Mouse (Mus musculus): ENCODE results near the gene Diras2. TPM values are rescaled to one million over a fixed set of nuclear protein-coding genes. Genes with fewer than 3 reads are reported as not detected.

Gene Diras2
- polyA plus RNA-seq, 1 experiment from 2014 or later = 1.5 TPM

- peak; percentile 5; the same call in 1 of the 2 replicates for ATAC-seq
These were observed 30.5 kb upstream of the Diras2 start for GRCm38 (mm10) chr13:52561367-52562165.

GRCm38 (mm10) chr13:52557421-52557820 lies 26.3 kb upstream of the Diras2 start:
- no peak overlapping the region for H3K4me2 ChIP-seq (ENCODE audit: low read length)
- no peaks in the 10 kb centered on the region for H3K36me3 ChIP-seq (ENCODE audit: control insufficient read depth, insufficient read depth, low read length)
- 67% methylated on average over 7 of the region's 7 CpGs for WGBS
- H3K4me1 ChIP-seq (ENCODE audit: control insufficient read depth, insufficient read depth, low read length) = peaks cover 12% of the 10 kb centered on the region
- H3K9ac ChIP-seq (ENCODE audit: low read length) = no peak overlapping the region
- no peak for DNase-seq (ENCODE audit: low spot score)
- no peak overlapping the region for H3K27ac ChIP-seq (ENCODE audit: low read depth, low read length)
- no peaks in the 10 kb centered on the region for H3K9me3 ChIP-seq (replicated peaks; ENCODE audit: control insufficient read depth, low read length)
- H3K27me3 ChIP-seq (replicated peaks; ENCODE audit: control insufficient read depth, insufficient read depth, low read length) = no peaks in the 10 kb centered on the region
- H3K4me3 ChIP-seq (ENCODE audit: low read depth, low read length) = no peak overlapping the region
- ATAC-seq = no peak

More at GRCm38 (mm10) chr13:52561367-52562165, 30.5 kb upstream of the Diras2 start:
- no peak overlapping the region for H3K4me2 ChIP-seq (ENCODE audit: low read length)
- no peaks in the 10 kb centered on the region for H3K9me3 ChIP-seq (replicated peaks; ENCODE audit: control insufficient read depth, low read length)
- no peak overlapping the region for H3K9ac ChIP-seq (ENCODE audit: low read length)
- H3K27ac ChIP-seq (ENCODE audit: low read depth, low read length) = peak overlapping the region; percentile 44; the same call in 1 of the 2 replicates
- H3K36me3 ChIP-seq (ENCODE audit: control insufficient read depth, insufficient read depth, low read length) = no peaks in the 10 kb centered on the region
- no peak for DNase-seq (ENCODE audit: low spot score)
- WGBS = 71% methylated on average over 8 of the region's 8 CpGs
- peaks cover 22% of the 10 kb centered on the region for H3K4me1 ChIP-seq (ENCODE audit: control insufficient read depth, insufficient read depth, low read length)
- H3K4me3 ChIP-seq (ENCODE audit: low read depth, low read length) = no peak overlapping the region
- H3K27me3 ChIP-seq (replicated peaks; ENCODE audit: control insufficient read depth, insufficient read depth, low read length) = no peaks in the 10 kb centered on the region

- no peak for DNase-seq (ENCODE audit: low spot score)
- Histone ChIP-seq H3K4me3 (ENCODE audit: low read depth, low read length) (no peak overlapping the region), H3K4me2 (ENCODE audit: low read length) (no peak overlapping the region), H3K27ac (ENCODE audit: low read depth, low read length) (no peak overlapping the region), H3K36me3 (ENCODE audit: control insufficient read depth, insufficient read depth, low read length) (no peaks in the 10 kb centered on the region), H3K4me1 (ENCODE audit: control insufficient read depth, insufficient read depth, low read length) (no peaks in the 10 kb centered on the region), H3K27me3 (replicated peaks; ENCODE audit: control insufficient read depth, insufficient read depth, low read length) (no peaks in the 10 kb centered on the region), H3K9ac (ENCODE audit: low read length) (no peak overlapping the region), H3K9me3 (replicated peaks; ENCODE audit: control insufficient read depth, low read length) (no peaks in the 10 kb centered on the region)
- 90% methylated on average over 9 of the region's 9 CpGs for WGBS
- no peak for ATAC-seq
These were observed 23.6 kb upstream of the Diras2 start for GRCm38 (mm10) chr13:52554722-52555121.

GRCm38 (mm10) chr13:52552822-52553477 lies 21.9 kb upstream of the Diras2 start:
- no peak for DNase-seq (ENCODE audit: low spot score)
- H3K4me1 ChIP-seq (ENCODE audit: control insufficient read depth, insufficient read depth, low read length) = no peaks in the 10 kb centered on the region
- no peak overlapping the region for H3K4me2 ChIP-seq (ENCODE audit: low read length)
- H3K4me3 ChIP-seq (ENCODE audit: low read depth, low read length) = no peak overlapping the region
- no peaks in the 10 kb centered on the region for H3K27me3 ChIP-seq (replicated peaks; ENCODE audit: control insufficient read depth, insufficient read depth, low read length)
- H3K9me3 ChIP-seq (replicated peaks; ENCODE audit: control insufficient read depth, low read length) = no peaks in the 10 kb centered on the region
- no peak overlapping the region for H3K9ac ChIP-seq (ENCODE audit: low read length)
- WGBS = 79% methylated on average over 9 of the region's 9 CpGs
- H3K36me3 ChIP-seq (ENCODE audit: control insufficient read depth, insufficient read depth, low read length) = no peaks in the 10 kb centered on the region
- H3K27ac ChIP-seq (ENCODE audit: low read depth, low read length) = no peak overlapping the region
- no peak for ATAC-seq

GRCm38 (mm10) chr13:52551275-52551674 lies 20.2 kb upstream of the Diras2 start:
- no peaks in the 10 kb centered on the region for H3K27me3 ChIP-seq (replicated peaks; ENCODE audit: control insufficient read depth, insufficient read depth, low read length)
- no peak overlapping the region for H3K9ac ChIP-seq (ENCODE audit: low read length)
- H3K4me2 ChIP-seq (ENCODE audit: low read length) = no peak overlapping the region
- H3K27ac ChIP-seq (ENCODE audit: low read depth, low read length) = no peak overlapping the region
- DNase-seq (ENCODE audit: low spot score) (no peak), ATAC-seq (no peak)
- H3K9me3 ChIP-seq (replicated peaks; ENCODE audit: control insufficient read depth, low read length) = no peaks in the 10 kb centered on the region
- no peaks in the 10 kb centered on the region for H3K36me3 ChIP-seq (ENCODE audit: control insufficient read depth, insufficient read depth, low read length)
- H3K4me1 ChIP-seq (ENCODE audit: control insufficient read depth, insufficient read depth, low read length) = no peaks in the 10 kb centered on the region
- WGBS = 85% methylated on average over 9 of the region's 9 CpGs
- H3K4me3 ChIP-seq (ENCODE audit: low read depth, low read length) = no peak overlapping the region

GRCm38 (mm10) chr13:52550690-52551193 lies 19.7 kb upstream of the Diras2 start:
- Histone ChIP-seq H3K9me3 (replicated peaks; ENCODE audit: control insufficient read depth, low read length) (no peaks in the 10 kb centered on the region), H3K36me3 (ENCODE audit: control insufficient read depth, insufficient read depth, low read length) (no peaks in the 10 kb centered on the region), H3K9ac (ENCODE audit: low read length) (no peak overlapping the region), H3K27me3 (replicated peaks; ENCODE audit: control insufficient read depth, insufficient read depth, low read length) (no peaks in the 10 kb centered on the region), H3K4me3 (ENCODE audit: low read depth, low read length) (no peak overlapping the region), H3K27ac (ENCODE audit: low read depth, low read length) (no peak overlapping the region), H3K4me2 (ENCODE audit: low read length) (no peak overlapping the region), H3K4me1 (ENCODE audit: control insufficient read depth, insufficient read depth, low read length) (no peaks in the 10 kb centered on the region)
- ATAC-seq (no peak), DNase-seq (ENCODE audit: low spot score) (no peak)
- WGBS = 84% methylated on average over 5 of the region's 5 CpGs

- Histone ChIP-seq H3K27me3 (replicated peaks; ENCODE audit: control insufficient read depth, insufficient read depth, low read length) (no peaks in the 10 kb centered on the region), H3K27ac (ENCODE audit: low read depth, low read length) (no peak overlapping the region), H3K4me1 (ENCODE audit: control insufficient read depth, insufficient read depth, low read length) (no peaks in the 10 kb centered on the region), H3K4me2 (ENCODE audit: low read length) (no peak overlapping the region), H3K36me3 (ENCODE audit: control insufficient read depth, insufficient read depth, low read length) (no peaks in the 10 kb centered on the region), H3K4me3 (ENCODE audit: low read depth, low read length) (no peak overlapping the region), H3K9me3 (replicated peaks; ENCODE audit: control insufficient read depth, low read length) (no peaks in the 10 kb centered on the region), H3K9ac (ENCODE audit: low read length) (no peak overlapping the region)
- 89% methylated on average over 6 of the region's 6 CpGs for WGBS
- no peak for DNase-seq (ENCODE audit: low spot score)
- ATAC-seq = no peak
These were observed 15.2 kb upstream of the Diras2 start for GRCm38 (mm10) chr13:52546288-52546687.

- DNase-seq (ENCODE audit: low spot score) (no peak), ATAC-seq (no peak)
- Histone ChIP-seq H3K9me3 (replicated peaks; ENCODE audit: control insufficient read depth, low read length) (no peaks in the 10 kb centered on the region), H3K9ac (ENCODE audit: low read length) (no peak overlapping the region), H3K36me3 (ENCODE audit: control insufficient read depth, insufficient read depth, low read length) (no peaks in the 10 kb centered on the region), H3K4me2 (ENCODE audit: low read length) (no peak overlapping the region), H3K4me1 (ENCODE audit: control insufficient read depth, insufficient read depth, low read length) (no peaks in the 10 kb centered on the region), H3K27me3 (replicated peaks; ENCODE audit: control insufficient read depth, insufficient read depth, low read length) (no peaks in the 10 kb centered on the region), H3K27ac (ENCODE audit: low read depth, low read length) (no peak overlapping the region), H3K4me3 (ENCODE audit: low read depth, low read length) (no peak overlapping the region)
- WGBS = 75% methylated on average over 4 of the region's 4 CpGs
These were observed 11.6 kb upstream of the Diras2 start for GRCm38 (mm10) chr13:52542636-52543035.

- Histone ChIP-seq H3K9me3 (replicated peaks; ENCODE audit: control insufficient read depth, low read length) (no peaks in the 10 kb centered on the region), H3K4me3 (ENCODE audit: low read depth, low read length) (no peak overlapping the region), H3K36me3 (ENCODE audit: control insufficient read depth, insufficient read depth, low read length) (no peaks in the 10 kb centered on the region), H3K4me1 (ENCODE audit: control insufficient read depth, insufficient read depth, low read length) (no peaks in the 10 kb centered on the region), H3K4me2 (ENCODE audit: low read length) (no peak overlapping the region), H3K9ac (ENCODE audit: low read length) (no peak overlapping the region), H3K27me3 (replicated peaks; ENCODE audit: control insufficient read depth, insufficient read depth, low read length) (no peaks in the 10 kb centered on the region), H3K27ac (ENCODE audit: low read depth, low read length) (no peak overlapping the region)
- ATAC-seq (no peak), DNase-seq (ENCODE audit: low spot score) (no peak)
- 64% methylated on average over 8 of the region's 8 CpGs for WGBS
These were observed 11.0 kb upstream of the Diras2 start for GRCm38 (mm10) chr13:52542036-52542526.
